Mouse (Mus musculus): Measurements from ENCODE around the gene Alkal2. TPM values are rescaled to one million over a fixed set of nuclear protein-coding genes. Genes with fewer than 3 reads are reported as not detected.

The Alkal2 gene
- 0.02 TPM in 1 of 2 replicates, not detected in the other for polyA plus RNA-seq (2012)

DNA sequence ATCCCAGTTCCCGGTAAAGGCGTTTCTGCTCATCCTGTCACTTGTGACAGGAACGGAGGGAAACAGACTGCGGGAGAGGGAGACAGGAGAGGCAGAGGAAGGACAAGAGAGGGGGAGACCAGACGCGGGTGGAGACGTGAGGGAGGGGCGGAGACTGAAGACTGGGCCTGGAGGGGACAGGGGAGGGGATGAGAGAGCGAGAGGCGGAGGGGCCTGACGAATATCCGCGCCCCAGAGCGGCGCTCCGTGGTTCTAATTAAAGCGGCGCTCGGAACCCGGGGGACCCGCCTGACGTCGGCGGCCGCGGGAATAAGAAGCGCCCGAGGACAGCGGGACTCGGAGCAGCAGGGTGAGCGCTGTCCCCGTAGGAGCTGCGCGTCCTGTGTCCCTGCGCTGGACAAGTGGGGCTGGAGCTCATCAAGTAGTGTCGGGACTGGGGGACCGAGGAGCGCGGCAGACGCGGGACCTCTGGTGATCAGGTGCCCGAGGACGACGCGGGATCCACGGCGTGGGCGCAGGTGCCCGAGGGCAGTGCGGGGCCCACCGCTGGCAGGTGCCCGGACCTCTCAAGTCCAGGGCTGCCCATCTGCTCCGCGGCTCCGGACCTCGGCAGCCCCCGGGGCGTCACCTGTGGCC, at the start of gene Alkal2:
Gene Alkal2, plus strand, starts transcription at position 337 of the 636 bp plus-strand sequence.
- peaks cover 13% of the 10 kb centered on the region for H3K4me1 ChIP-seq (ENCODE audit: control insufficient read depth)
- H3K27me3 ChIP-seq (ENCODE audit: control insufficient read depth): peaks cover 84% of the 10 kb centered on the region
- TF ChIP-seq TAL1 (IDR thresholded peaks at IDR 0.05; ENCODE audit: low read length) (no peak), GATA1 (IDR thresholded peaks at IDR 0.05; ENCODE audit: low read length) (no peak)
- H3K9me3 ChIP-seq (ENCODE audit: control insufficient read depth, low read length): peaks cover 16% of the 10 kb centered on the region; the same call in 1 of the 2 replicates
- no peaks in the 10 kb centered on the region for H3K36me3 ChIP-seq (ENCODE audit: control insufficient read depth)
- no peak within 1 kb of the TSS for H3K4me3 ChIP-seq (replicated peaks)

DNA sequence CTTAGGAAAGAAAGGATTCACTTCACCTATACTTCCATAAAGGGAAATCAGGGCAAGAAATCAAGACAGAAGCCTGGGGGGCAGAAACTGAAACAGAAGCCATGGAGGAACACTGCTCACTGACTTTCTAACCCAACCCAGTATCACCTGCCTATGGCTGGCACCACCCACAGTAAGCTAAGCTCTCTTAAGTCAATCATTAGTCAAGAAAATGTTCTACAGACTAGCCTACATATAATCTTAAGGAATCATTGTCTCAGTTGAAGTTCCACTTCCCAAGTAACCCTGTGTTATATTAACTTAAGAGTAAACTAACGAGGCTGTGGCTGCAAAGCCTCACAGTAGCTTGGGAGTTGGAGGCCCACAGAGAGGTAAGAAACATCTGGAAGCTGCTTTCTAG, 35.6 kb upstream of the Alkal2 start:
- Histone ChIP-seq H3K9me3 (ENCODE audit: control insufficient read depth, low read length) (no peaks in the 10 kb centered on the region), H3K27me3 (ENCODE audit: control insufficient read depth) (no peaks in the 10 kb centered on the region), H3K36me3 (ENCODE audit: control insufficient read depth) (no peaks in the 10 kb centered on the region), H3K4me3 (replicated peaks) (no peak overlapping the region), H3K4me1 (ENCODE audit: control insufficient read depth) (no peaks in the 10 kb centered on the region)
- TF ChIP-seq GATA1 (IDR thresholded peaks at IDR 0.05; ENCODE audit: low read length) (no peak), TAL1 (IDR thresholded peaks at IDR 0.05; ENCODE audit: low read length) (no peak)

DNA sequence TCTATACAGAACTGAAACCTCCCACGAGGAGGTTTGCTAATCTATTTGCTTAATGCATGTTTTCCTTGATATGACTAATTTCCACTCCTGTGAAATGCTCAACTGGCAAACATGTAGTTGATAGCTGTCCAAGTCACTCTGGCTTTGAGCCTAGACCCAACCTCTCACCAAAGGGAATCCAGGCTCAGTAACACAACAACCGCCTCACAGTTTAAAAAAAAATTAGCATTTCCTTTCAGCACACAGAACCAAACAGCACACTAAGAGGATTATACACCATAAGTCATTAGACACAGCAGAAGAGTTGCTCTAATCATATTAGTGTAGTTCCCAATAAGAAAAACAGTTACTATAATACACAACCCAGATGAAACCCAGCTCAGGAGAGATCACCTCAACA, 33.2 kb upstream of the Alkal2 start:
- Histone ChIP-seq H3K4me1 (ENCODE audit: control insufficient read depth) (no peaks in the 10 kb centered on the region), H3K36me3 (ENCODE audit: control insufficient read depth) (no peaks in the 10 kb centered on the region), H3K27me3 (ENCODE audit: control insufficient read depth) (no peaks in the 10 kb centered on the region), H3K9me3 (ENCODE audit: control insufficient read depth, low read length) (no peaks in the 10 kb centered on the region), H3K4me3 (replicated peaks) (no peak overlapping the region)
- no peak for TF ChIP-seq GATA1 (IDR thresholded peaks at IDR 0.05; ENCODE audit: low read length)
- no peak for TF ChIP-seq TAL1 (IDR thresholded peaks at IDR 0.05; ENCODE audit: low read length)

DNA sequence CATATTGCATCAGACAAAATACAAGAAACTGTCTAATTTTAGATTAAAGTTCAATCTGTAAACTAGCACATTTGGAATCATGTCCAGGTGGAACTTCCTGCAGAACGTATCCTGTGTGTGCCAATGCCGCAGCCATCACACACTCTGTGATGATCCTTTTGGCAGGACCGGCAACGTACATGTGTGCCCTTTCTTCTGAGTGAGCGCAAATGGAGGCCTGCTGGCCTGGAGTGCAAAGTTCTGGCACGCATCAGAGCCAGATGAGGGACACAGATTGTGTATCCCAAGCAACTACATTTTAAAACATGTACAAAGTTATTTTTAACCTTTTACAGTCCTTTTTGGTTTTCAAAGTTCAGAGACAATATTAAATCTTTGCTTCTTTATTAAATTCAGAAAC, 32.3 kb upstream of the Alkal2 start:
- no peaks in the 10 kb centered on the region for H3K36me3 ChIP-seq (ENCODE audit: control insufficient read depth)
- no peaks in the 10 kb centered on the region for H3K27me3 ChIP-seq (ENCODE audit: control insufficient read depth)
- H3K4me1 ChIP-seq (ENCODE audit: control insufficient read depth): no peaks in the 10 kb centered on the region
- H3K4me3 ChIP-seq (replicated peaks): no peak overlapping the region
- TF ChIP-seq TAL1 (IDR thresholded peaks at IDR 0.05; ENCODE audit: low read length) (no peak), GATA1 (IDR thresholded peaks at IDR 0.05; ENCODE audit: low read length) (no peak)
- no peaks in the 10 kb centered on the region for H3K9me3 ChIP-seq (ENCODE audit: control insufficient read depth, low read length)

DNA sequence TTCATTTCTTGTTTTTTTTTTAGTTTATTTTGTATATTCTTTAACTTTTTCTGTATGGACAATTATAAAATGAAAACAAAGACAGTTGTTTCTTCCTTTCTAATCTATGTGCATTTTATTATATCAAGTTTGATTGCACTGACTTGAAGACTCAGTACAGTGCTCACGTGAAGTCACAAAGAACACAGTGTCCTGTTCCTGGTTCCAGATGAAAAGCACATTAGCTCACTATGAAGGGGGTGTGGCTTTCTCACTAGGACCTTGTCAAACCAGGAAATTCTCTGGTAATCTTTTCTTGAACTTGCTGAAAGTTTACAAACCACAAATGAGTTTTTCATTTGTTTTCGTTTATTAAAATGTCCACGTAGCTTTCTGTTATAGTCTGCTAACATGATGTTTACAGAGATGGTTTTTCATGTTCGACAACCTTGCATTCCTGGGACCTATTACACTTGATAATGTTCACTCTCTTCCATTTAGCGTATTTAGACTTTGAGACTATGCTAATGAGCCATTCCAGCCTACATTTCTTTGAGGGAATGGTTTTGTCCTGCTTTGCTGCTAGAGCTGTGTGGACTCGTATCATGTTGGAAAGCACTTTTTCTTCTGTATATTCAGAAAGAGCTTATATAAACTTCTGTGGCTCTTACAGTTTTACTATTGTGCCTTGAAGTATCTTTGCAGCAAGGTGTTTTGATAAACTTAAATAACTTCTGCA, 28.5 kb upstream of the Alkal2 start:
- Histone ChIP-seq H3K27me3 (ENCODE audit: control insufficient read depth) (no peaks in the 10 kb centered on the region), H3K36me3 (ENCODE audit: control insufficient read depth) (no peaks in the 10 kb centered on the region), H3K9me3 (ENCODE audit: control insufficient read depth, low read length) (no peaks in the 10 kb centered on the region), H3K4me1 (ENCODE audit: control insufficient read depth) (no peaks in the 10 kb centered on the region), H3K4me3 (replicated peaks) (no peak overlapping the region)
- no peak for TF ChIP-seq GATA1 (IDR thresholded peaks at IDR 0.05; ENCODE audit: low read length)
- no peak for TF ChIP-seq TAL1 (IDR thresholded peaks at IDR 0.05; ENCODE audit: low read length)

- no peaks in the 10 kb centered on the region for H3K9me3 ChIP-seq (ENCODE audit: control insufficient read depth, low read length)
- H3K36me3 ChIP-seq (ENCODE audit: control insufficient read depth): no peaks in the 10 kb centered on the region
- TF ChIP-seq TAL1 (IDR thresholded peaks at IDR 0.05; ENCODE audit: low read length) (no peak), GATA1 (IDR thresholded peaks at IDR 0.05; ENCODE audit: low read length) (no peak)
- H3K4me3 ChIP-seq (replicated peaks): no peak overlapping the region
- H3K27me3 ChIP-seq (ENCODE audit: control insufficient read depth): no peaks in the 10 kb centered on the region
- no peaks in the 10 kb centered on the region for H3K4me1 ChIP-seq (ENCODE audit: control insufficient read depth)
Observed at GRCm38 (mm10) chr12:30856172-30856571, 27.9 kb upstream of the Alkal2 start.

DNA sequence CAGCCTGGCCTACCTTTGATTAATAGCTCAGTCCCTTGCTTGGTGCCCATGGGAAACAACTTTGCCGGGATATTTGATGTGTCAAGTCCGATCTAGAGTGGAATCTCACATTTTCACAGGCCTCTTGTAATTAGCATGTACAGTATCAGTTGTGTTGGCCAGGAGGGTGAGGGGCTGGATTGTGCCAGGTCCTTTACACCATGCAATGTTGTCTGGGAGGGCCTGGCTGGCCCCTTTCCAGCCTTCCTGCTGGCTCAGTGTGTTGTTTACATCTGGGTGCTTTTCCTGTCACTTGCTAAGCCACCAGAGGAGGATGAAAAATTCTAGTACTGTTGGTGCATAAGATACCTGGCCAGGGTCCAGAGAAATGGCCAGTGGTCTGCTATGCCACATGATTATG, 19.8 kb upstream of the Alkal2 start:
- H3K36me3 ChIP-seq (ENCODE audit: control insufficient read depth): no peaks in the 10 kb centered on the region
- no peak overlapping the region for H3K4me3 ChIP-seq (replicated peaks)
- H3K9me3 ChIP-seq (ENCODE audit: control insufficient read depth, low read length): no peaks in the 10 kb centered on the region
- no peak for TF ChIP-seq GATA1 (IDR thresholded peaks at IDR 0.05; ENCODE audit: low read length)
- no peak for TF ChIP-seq TAL1 (IDR thresholded peaks at IDR 0.05; ENCODE audit: low read length)
- no peaks in the 10 kb centered on the region for H3K4me1 ChIP-seq (ENCODE audit: control insufficient read depth)
- H3K27me3 ChIP-seq (ENCODE audit: control insufficient read depth): no peaks in the 10 kb centered on the region

- TF ChIP-seq GATA1 (IDR thresholded peaks at IDR 0.05; ENCODE audit: low read length) (no peak), TAL1 (IDR thresholded peaks at IDR 0.05; ENCODE audit: low read length) (no peak)
- no peak overlapping the region for H3K4me3 ChIP-seq (replicated peaks)
- no peaks in the 10 kb centered on the region for H3K36me3 ChIP-seq (ENCODE audit: control insufficient read depth)
- H3K27me3 ChIP-seq (ENCODE audit: control insufficient read depth): no peaks in the 10 kb centered on the region
- H3K4me1 ChIP-seq (ENCODE audit: control insufficient read depth): no peaks in the 10 kb centered on the region
- no peaks in the 10 kb centered on the region for H3K9me3 ChIP-seq (ENCODE audit: control insufficient read depth, low read length)
Observed at GRCm38 (mm10) chr12:30865781-30866180, 18.3 kb upstream of the Alkal2 start.

- H3K36me3 ChIP-seq (ENCODE audit: control insufficient read depth): no peaks in the 10 kb centered on the region
- no peaks in the 10 kb centered on the region; the same call in 1 of the 2 replicates for H3K4me1 ChIP-seq (ENCODE audit: control insufficient read depth)
- no peak overlapping the region for H3K4me3 ChIP-seq (replicated peaks)
- H3K27me3 ChIP-seq (ENCODE audit: control insufficient read depth): peaks cover 64% of the 10 kb centered on the region
- TF ChIP-seq TAL1 (IDR thresholded peaks at IDR 0.05; ENCODE audit: low read length) (no peak), GATA1 (IDR thresholded peaks at IDR 0.05; ENCODE audit: low read length) (no peak)
- peaks cover 9% of the 10 kb centered on the region; the same call in 1 of the 2 replicates for H3K9me3 ChIP-seq (ENCODE audit: control insufficient read depth, low read length)
Observed at GRCm38 (mm10) chr12:30879447-30879846, 4.7 kb upstream of the Alkal2 start.

Data from erythroblast, embryonic 14.5 days (primary cell).